Mouse (Mus musculus) ES-Bruce4 (cell line): ENCODE measurements around the gene Psmd11.

Source experiments
- CTCF ChIP-seq: IDR thresholded peaks from one replicate; pipeline ENCODE4 v1.8.1; 2011; ENCODE audit warnings: low read depth, low read length
- EP300 ChIP-seq: IDR thresholded peaks from 2 replicates; pipeline ENCODE4 v1.6.1; 2011; ENCODE audit warnings: low read depth, low read length; ENCODE audit not compliant: insufficient read depth

GRCm38 (mm10) chr11:80391407-80392120 lies 36.9 kb upstream of the Psmd11 start:
- TF ChIP-seq CTCF (no peak), EP300 (no peak)
